Mouse (Mus musculus) kidney, adult 2 months (tissue): ENCODE data around the gene Neb.

Experiments used
- CTCF ChIP-seq: fragments of 200-500 bp; conservative IDR thresholded peaks from 2 replicates; pipeline ENCODE4 v1.5.1; 2011; ENCODE audit warnings: low read depth, mild to moderate bottlenecking, control low read depth, low read length, moderate library complexity, mixed read lengths; ENCODE audit not compliant: insufficient read depth, insufficient read length
- POLR2A ChIP-seq: fragments of 200-500 bp; IDR thresholded peaks from one replicate; pipeline ENCODE4 v1.6.1; 2011; ENCODE audit warnings: low read depth, low read length, control low read depth

- TF ChIP-seq CTCF (no peak), POLR2A (no peak)
Measured at GRCm38 (mm10) chr2:52405238-52405637, 27.0 kb upstream of the Neb start.
